Mouse (Mus musculus): ENCODE data around the gene Zfp882. TPM values are rescaled to one million over a fixed set of nuclear protein-coding genes. Genes with fewer than 3 reads are reported as not detected.
"Not testable (repeated sequence)": the region's sequence is repeated elsewhere in the genome, so short reads cannot be mapped to it uniquely, and the experiment has no call there.

Zfp882 gene
- polyA plus RNA-seq, 1 experiment, result 0.96 TPM

DNA sequence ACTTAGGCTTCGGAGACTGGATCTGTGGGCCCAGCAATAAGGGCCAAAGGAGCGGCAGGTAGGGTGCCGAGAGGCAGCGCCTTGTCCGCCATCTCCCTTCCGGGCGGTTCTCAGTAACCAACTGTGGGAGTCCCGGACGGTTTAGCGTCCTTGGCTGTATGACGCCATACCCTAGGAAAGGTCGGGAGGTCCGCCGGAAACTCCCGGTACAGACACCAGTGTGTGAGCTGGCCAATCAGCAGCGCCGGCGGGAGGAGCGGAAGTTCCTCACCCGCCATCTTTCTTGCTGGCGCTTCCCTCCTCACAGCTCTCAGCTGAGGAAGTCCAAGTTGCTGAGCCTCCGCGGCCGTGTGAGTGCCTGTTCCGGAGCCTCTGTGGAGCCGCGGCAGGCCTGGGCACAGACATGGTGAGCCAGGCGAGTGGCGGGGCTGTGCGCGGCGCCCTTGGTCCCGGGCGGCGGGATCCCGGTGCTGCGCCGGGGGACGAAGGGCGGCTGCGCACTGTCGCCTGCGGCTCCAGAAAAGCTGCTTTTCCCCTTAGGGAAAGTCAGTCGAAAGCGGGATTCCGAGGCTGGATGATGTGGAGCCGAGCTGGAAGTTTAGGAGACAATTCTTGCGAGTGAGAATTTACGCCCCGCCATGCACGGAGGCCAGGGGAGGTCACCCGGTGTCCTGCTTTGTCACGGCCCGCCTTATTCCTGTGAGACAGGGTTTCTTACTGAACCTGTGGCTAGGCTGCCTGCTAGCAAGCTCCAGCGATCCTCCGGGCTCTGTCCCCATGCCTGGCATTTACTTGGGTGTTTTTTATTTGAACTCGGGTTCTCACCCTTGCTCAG lies 14.4 kb downstream of the Zfp882 start:
- DNase-seq, result peak; percentile 92
- H3K4me3 ChIP-seq (replicated peaks; ENCODE audit: extremely low read depth, low read depth, low read length), result peak overlapping the region; percentile 91
- WGBS, result under 1% methylated on average over 57 of the region's 57 CpGs
- H3K4me1 ChIP-seq (ENCODE audit: control insufficient read depth, insufficient read depth, low read length), result no peaks in the 10 kb centered on the region; the same call in none of the 2 replicates
- TF ChIP-seq CTCF (IDR thresholded peaks at IDR 0.05; ENCODE audit: insufficient read depth, low read length) (no peak), POLR2A (IDR thresholded peaks at IDR 0.05; ENCODE audit: borderline replicate concordance, extremely low read depth, low read depth, low read length) (peak; percentile 73; the same call in 1 of the 2 replicates)

DNA sequence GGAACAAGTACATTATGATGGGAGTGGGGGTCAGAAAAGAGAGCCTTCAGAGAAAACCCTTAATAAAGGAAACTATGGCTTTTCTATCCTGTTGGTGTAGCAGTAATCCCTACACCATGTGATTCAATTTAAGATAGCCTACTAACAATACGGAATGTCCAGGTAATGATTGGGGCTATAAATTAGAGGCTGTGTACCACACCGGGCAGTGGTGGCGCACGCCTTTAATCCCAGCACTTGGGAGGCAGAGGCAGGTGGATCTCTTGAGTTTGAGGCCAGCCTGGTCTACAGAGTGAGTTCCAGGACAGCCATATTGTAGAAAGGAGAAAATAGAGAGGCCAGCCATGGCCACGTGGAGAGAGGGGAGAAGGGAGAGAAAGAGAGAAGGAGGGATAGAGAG lies 17.4 kb downstream of the Zfp882 start:
- DNase-seq, result no peak
- WGBS, result 98% methylated on average over 5 of the region's 5 CpGs
- H3K4me3 ChIP-seq (replicated peaks; ENCODE audit: extremely low read depth, low read depth, low read length), result no peak overlapping the region
- TF ChIP-seq POLR2A (IDR thresholded peaks at IDR 0.05; ENCODE audit: borderline replicate concordance, extremely low read depth, low read depth, low read length) (no peak), CTCF (IDR thresholded peaks at IDR 0.05; ENCODE audit: insufficient read depth, low read length) (no peak)
- no peaks in the 10 kb centered on the region; the same call in none of the 2 replicates for H3K4me1 ChIP-seq (ENCODE audit: control insufficient read depth, insufficient read depth, low read length)

DNA sequence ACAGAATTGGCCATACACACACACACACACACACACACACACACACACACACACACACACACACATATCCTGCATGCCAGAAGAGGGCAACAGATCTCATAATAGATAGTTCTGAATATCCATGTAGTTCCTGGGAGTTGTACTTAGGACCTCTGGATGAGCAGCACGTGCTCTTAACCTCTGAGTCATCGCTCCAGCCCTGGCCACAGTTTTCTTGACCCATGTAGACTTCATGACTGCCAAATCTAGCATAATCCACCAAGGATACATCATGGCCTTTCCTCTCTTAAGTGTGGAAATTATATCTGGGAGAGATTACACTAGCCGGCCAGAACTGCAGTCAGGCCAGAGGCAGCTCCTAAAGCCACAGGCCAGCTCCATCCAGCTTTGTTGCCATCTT lies 18.1 kb downstream of the Zfp882 start:
- 74% methylated on average over 3 of the region's 3 CpGs for WGBS
- no peaks in the 10 kb centered on the region; the same call in none of the 2 replicates for H3K4me1 ChIP-seq (ENCODE audit: control insufficient read depth, insufficient read depth, low read length)

DNA sequence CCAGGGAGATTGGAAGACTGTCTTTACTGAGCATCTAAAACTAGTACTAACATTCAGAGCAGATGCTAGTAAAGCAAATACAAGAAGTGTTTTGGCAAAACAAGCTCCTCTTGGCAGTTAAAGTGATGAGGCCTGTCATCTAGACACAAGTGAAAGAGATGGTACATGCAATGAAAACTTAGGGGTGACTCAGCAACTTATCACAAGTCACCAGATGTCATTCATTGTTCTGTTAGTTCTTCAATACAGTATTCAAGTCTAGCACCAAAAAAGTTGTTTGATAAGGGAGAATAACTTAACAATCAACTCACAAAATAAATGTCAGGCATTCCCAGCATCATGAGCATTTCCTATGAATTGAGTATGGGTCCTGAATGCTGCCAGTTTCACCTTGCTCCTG lies 19.4 kb downstream of the Zfp882 start:
- Histone ChIP-seq H3K4me3 (replicated peaks; ENCODE audit: extremely low read depth, low read depth, low read length) (no peak overlapping the region), H3K4me1 (ENCODE audit: control insufficient read depth, insufficient read depth, low read length) (no peaks in the 10 kb centered on the region; the same call in 1 of the 2 replicates)
- no peak for DNase-seq
- TF ChIP-seq POLR2A (IDR thresholded peaks at IDR 0.05; ENCODE audit: borderline replicate concordance, extremely low read depth, low read depth, low read length) (no peak), CTCF (IDR thresholded peaks at IDR 0.05; ENCODE audit: insufficient read depth, low read length) (no peak)

More for the DNA sequence above, 18.1 kb downstream of the Zfp882 start:
- H3K4me3 ChIP-seq (replicated peaks; ENCODE audit: extremely low read depth, low read depth, low read length), result no peak overlapping the region
- TF ChIP-seq CTCF (IDR thresholded peaks at IDR 0.05; ENCODE audit: insufficient read depth, low read length) (no peak), POLR2A (IDR thresholded peaks at IDR 0.05; ENCODE audit: borderline replicate concordance, extremely low read depth, low read depth, low read length) (no peak)
- no peak for DNase-seq

DNA sequence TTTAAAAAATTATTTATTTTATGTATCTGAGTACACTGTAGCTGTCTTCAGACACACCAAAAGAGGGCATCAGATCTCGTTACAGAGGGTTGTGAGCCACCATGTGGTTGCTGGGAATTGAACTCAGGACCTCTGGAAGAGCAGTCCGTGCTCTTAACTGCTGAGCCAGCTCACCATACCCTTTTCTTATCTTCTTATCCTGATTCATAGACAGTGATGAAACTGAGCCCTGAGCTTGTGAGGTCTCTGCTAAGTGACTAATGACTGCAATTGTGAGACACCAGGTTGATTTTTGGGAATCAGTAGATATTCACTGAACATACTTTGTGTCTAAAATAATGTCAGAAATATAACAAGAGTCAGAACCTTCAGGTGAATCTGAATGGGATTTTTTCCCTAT lies 29.6 kb downstream of the Zfp882 start:
- H3K4me1 ChIP-seq (ENCODE audit: control insufficient read depth, insufficient read depth, low read length); H3K4me3 ChIP-seq (replicated peaks; ENCODE audit: extremely low read depth, low read depth, low read length); DNase-seq: not testable (repeated sequence)
- 76% methylated on average over 2 of the region's 2 CpGs for WGBS

DNA sequence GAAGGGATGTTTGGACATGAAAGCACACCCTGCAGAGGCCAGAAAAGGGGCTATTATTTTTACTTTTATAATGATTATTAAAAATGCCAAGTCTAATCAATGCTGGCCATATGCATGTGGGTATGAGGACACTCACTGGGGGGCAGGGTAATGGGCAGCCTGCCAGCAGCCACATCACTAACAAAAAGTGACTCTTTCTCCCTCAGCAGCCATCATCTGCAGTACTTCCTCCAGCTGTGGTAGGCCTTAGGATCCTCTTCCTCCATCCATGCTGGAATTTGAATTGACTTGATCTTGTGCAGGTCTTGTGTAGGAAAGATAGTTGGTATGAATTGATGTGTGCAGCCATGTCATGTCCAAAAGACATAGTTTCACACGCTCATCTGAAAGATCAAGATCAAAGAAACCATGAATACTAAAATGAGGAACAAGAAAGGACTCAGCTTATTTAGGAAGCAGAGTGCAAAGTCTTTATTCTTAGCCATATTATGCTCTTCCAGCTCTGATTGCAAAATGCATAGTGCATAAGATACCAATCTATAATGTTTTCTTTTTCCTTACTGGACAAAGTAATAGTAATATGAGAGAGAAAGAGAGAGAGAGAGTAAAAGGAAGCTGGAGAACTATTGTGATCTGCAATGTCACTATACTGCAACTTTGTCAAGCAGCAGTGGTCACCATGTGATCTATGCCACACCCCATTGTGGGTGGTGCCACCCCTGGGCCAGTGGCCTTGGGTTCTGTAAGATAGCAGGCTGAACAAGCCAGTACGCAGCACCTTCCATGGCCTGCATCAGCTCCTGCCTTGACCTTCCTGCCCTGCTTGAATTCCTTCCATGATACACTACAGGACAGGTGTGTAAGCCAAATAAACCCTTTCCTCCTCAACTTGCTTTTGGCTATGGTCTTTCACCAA lies 32.1 kb downstream of the Zfp882 start:
- H3K4me3 ChIP-seq (replicated peaks; ENCODE audit: extremely low read depth, low read depth, low read length), result no peak overlapping the region
- TF ChIP-seq CTCF (IDR thresholded peaks at IDR 0.05; ENCODE audit: insufficient read depth, low read length) (no peak), POLR2A (IDR thresholded peaks at IDR 0.05; ENCODE audit: borderline replicate concordance, extremely low read depth, low read depth, low read length) (no peak)
- no peak for DNase-seq
- WGBS, result 66% methylated on average over 2 of the region's 2 CpGs
- no peaks in the 10 kb centered on the region for H3K4me1 ChIP-seq (ENCODE audit: control insufficient read depth, insufficient read depth, low read length)

DNA sequence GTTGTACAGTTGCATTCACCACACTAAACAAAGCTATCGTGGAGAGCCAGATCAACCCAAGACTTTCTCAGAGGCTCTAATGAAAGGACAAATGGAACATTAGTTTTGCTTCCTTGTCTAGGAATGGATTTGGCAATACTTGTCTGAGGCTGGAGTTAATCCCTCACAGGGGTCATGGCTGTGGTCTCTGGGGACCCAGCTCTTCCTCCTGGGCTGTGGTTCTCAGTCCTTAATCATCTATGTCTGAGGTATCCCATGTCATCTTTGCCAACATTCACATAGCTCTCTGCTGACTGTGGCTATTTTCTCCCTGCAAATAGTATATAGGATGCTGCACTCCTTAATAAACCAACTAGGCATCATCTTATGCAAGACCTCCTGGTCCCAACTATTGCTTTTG lies 33.4 kb downstream of the Zfp882 start:
- no peak for DNase-seq
- no peak for TF ChIP-seq POLR2A (IDR thresholded peaks at IDR 0.05; ENCODE audit: borderline replicate concordance, extremely low read depth, low read depth, low read length)
- TF ChIP-seq CTCF (IDR thresholded peaks at IDR 0.05; ENCODE audit: insufficient read depth, low read length), result no peak
- Histone ChIP-seq H3K4me1 (ENCODE audit: control insufficient read depth, insufficient read depth, low read length) (no peaks in the 10 kb centered on the region), H3K4me3 (replicated peaks; ENCODE audit: extremely low read depth, low read depth, low read length) (no peak overlapping the region)
- WGBS, result 85% methylated on average over 1 of the region's 1 CpGs

DNA sequence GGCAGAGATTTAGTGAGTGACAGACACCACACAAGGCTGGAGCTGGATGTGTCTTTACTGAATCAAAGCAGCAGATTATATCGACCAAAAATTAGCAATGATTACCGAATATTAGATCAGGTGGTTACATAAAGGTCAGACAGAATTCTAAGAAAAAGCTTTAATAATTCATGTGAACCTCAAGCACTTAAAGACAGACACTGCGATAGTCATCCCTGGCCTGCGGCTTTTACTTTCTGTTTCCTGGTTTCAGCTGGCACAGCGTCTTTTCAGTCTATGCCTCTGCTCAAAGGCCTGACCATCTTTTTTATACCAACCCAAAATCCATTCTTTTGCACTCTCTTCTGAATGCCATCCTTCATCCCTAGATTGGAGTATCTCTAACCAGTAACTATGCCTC lies 40.2 kb downstream of the Zfp882 start:
- Histone ChIP-seq H3K4me1 (ENCODE audit: control insufficient read depth, insufficient read depth, low read length) (peaks cover 6% of the 10 kb centered on the region), H3K4me3 (replicated peaks; ENCODE audit: extremely low read depth, low read depth, low read length) (no peak overlapping the region)
- WGBS, result 89% methylated on average over 5 of the region's 5 CpGs
- TF ChIP-seq CTCF (IDR thresholded peaks at IDR 0.05; ENCODE audit: insufficient read depth, low read length), result no peak
- TF ChIP-seq POLR2A (IDR thresholded peaks at IDR 0.05; ENCODE audit: borderline replicate concordance, extremely low read depth, low read depth, low read length), result no peak
- DNase-seq, result no peak

DNA sequence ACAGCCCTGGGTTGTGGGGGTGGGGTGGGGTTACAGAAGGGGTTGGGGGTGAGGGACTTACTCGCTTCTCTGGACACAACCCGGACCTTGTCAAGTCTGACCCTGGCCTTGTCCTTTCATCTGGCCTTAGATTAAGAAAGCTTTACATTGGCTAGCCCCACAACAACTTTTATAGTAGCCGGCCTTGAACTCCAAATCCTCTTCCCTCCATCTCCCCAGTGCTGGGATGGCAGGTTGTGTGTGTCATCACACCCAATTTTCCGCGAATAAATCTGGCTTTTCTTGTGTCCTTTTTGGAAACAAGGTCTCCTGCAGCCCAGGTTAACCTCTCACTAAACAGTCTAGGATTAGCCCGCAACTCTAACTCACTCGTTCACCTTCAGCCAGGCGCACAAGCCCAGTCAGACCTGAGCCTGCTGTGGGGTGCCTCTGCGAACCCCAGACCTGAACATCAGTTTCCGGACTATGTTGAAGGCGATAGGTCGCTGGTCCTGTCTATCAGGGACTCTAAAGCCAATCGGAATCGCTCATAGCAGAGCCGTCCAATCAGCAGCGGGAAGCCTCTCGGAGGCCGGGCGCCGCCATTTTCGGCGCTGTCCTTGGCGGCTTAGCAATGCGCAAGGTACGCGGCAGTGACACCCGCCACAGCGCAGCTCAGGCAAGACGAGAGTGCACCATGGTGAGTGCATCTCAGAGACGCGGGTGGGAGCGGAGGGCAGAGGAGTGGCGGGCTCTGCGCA lies 42.2 kb downstream of the Zfp882 start, which contains the start of gene Zfp961:
Zfp961 (plus strand) TSS at position 557 of the 740 bp plus-strand sequence.
- no peak for TF ChIP-seq CTCF (IDR thresholded peaks at IDR 0.05; ENCODE audit: insufficient read depth, low read length)
- TF ChIP-seq POLR2A (IDR thresholded peaks at IDR 0.05; ENCODE audit: borderline replicate concordance, extremely low read depth, low read depth, low read length), result peak; percentile 75; the same call in 1 of the 2 replicates
- peak; percentile 98 for DNase-seq
- H3K4me1 ChIP-seq (ENCODE audit: control insufficient read depth, insufficient read depth, low read length), result peaks cover 6% of the 10 kb centered on the region
- 4% methylated on average over 34 of the region's 34 CpGs for WGBS
- peak within 1 kb of the TSS; percentile 91 for H3K4me3 ChIP-seq (replicated peaks; ENCODE audit: extremely low read depth, low read depth, low read length)

All from lung, adult 2 months (tissue).